Mouse (Mus musculus): ENCODE measurements at regions not wholly inside any gene's neighbourhood (a gene's known extent, or its start where the extent isn't known, plus 50 kb on each side); places are given as distances from the start of the nearest gene placed in this dataset.

- peak; percentile 73 for TF ChIP-seq CTCF (IDR thresholded peaks at IDR 0.05; ENCODE audit: low read depth)
- no peak for TF ChIP-seq EP300 (IDR thresholded peaks at IDR 0.05; ENCODE audit: low read depth)
Measured at GRCm38 (mm10) chr16:87284835-87285510, 69.0 kb upstream of the N6amt1 start.

Data from liver, postnatal 0 days (tissue).